Mouse (Mus musculus): ENCODE results near the gene Rnf217.

DNA sequence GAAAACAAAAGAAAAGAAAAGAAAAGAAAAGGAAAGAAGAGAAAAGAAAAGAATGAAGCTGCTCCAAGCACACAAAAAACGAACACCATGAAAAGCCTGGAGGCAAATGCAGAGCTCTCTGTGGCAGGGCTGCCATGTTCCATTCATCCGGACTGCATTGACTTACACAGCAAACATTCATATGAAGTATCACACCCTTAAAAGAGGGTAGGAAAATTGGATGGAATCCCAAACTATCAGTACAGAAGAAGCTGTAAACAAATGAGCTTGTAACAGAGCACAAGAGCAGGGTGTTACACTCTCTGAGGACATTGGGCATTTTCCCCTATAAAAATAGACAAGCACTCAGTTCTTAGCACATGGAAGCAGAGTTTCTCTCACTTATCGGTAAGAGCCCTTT lies 71.8 kb downstream of the Rnf217 start:
- no peak for TF ChIP-seq CTCF (IDR thresholded peaks at IDR 0.05; ENCODE audit: borderline replicate concordance, control insufficient read depth, extremely low read depth, insufficient read depth, low read length, poor library complexity)
- no peak for TF ChIP-seq POLR2A (IDR thresholded peaks at IDR 0.05; ENCODE audit: control insufficient read depth, extremely low read depth, insufficient read depth, low read length, poor library complexity)
